Mouse (Mus musculus) myocyte (in vitro differentiated cells): ENCODE measurements around the gene Prrt4.

Experiments
- E2F4 ChIP-seq: IDR thresholded peaks from one replicate; pipeline ENCODE4 v1.6.1; 2011; ENCODE audit warnings: mild to moderate bottlenecking, control low read depth, moderate library complexity; ENCODE audit not compliant: insufficient read depth
- MAX ChIP-seq: IDR thresholded peaks from one replicate; pipeline ENCODE4 v1.6.1; 2011; ENCODE audit warnings: low read depth, mild to moderate bottlenecking, control low read depth
- MYOD1 ChIP-seq, 3 experiments: IDR thresholded peaks; one replicate each; pipeline ENCODE4 v1.6.1; 2011; ENCODE audit warnings: control low read depth in 2 of 3, low read depth in 2 of 3, mild to moderate bottlenecking in 2 of 3, moderate library complexity in 1 of 3; ENCODE audit not compliant: insufficient read length in 2 of 3, control insufficient read depth in 1 of 3
- MYOG ChIP-seq, 3 experiments: IDR thresholded peaks; one replicate each; pipeline ENCODE4 v1.6.1; 2011; ENCODE audit warnings: control low read depth in 2 of 3, low read depth in 2 of 3, mild to moderate bottlenecking in 2 of 3; ENCODE audit not compliant: insufficient read length in 2 of 3, control insufficient read depth in 1 of 3, insufficient read depth in 1 of 3
- POLR2A ChIP-seq: IDR thresholded peaks from one replicate; pipeline ENCODE4 v1.6.1; 2011; ENCODE audit warnings: low read depth, mild to moderate bottlenecking, control low read depth, moderate library complexity; ENCODE audit not compliant: insufficient read length
- POLR2AphosphoS2 ChIP-seq: IDR thresholded peaks from one replicate; pipeline ENCODE4 v1.6.1; 2011; ENCODE audit warnings: low read depth, control low read depth; ENCODE audit not compliant: insufficient read length
- REST ChIP-seq: IDR thresholded peaks from one replicate; pipeline ENCODE4 v1.6.1; 2011; ENCODE audit warnings: mild to moderate bottlenecking, control low read depth, moderate library complexity; ENCODE audit not compliant: insufficient read depth, insufficient read length
- SRF ChIP-seq: IDR thresholded peaks from one replicate; pipeline ENCODE4 v1.6.1; 2011; ENCODE audit warnings: low read depth; ENCODE audit not compliant: control insufficient read depth, insufficient read length
- TCF12 ChIP-seq: IDR thresholded peaks from one replicate; pipeline ENCODE4 v1.6.1; 2011; ENCODE audit warnings: mild to moderate bottlenecking, control low read depth; ENCODE audit not compliant: poor library complexity, insufficient read depth, severe bottlenecking
- TCF3 ChIP-seq: IDR thresholded peaks from one replicate; pipeline ENCODE4 v1.6.1; 2011; ENCODE audit warnings: low read depth, control low read depth; ENCODE audit not compliant: insufficient read length
- USF1 ChIP-seq: IDR thresholded peaks from one replicate; pipeline ENCODE4 v1.6.1; 2011; ENCODE audit warnings: low read depth, mild to moderate bottlenecking, control low read depth, moderate library complexity

GRCm38 (mm10) chr6:29146641-29147040 is 32.7 kb downstream of the Prrt4 start:
- no peak for TF ChIP-seq USF1
- no peak for TF ChIP-seq SRF
- no peak for TF ChIP-seq E2F4
- TF ChIP-seq POLR2A, result no peak
- no peak for TF ChIP-seq MAX
- TF ChIP-seq TCF12, result no peak
- no peak for TF ChIP-seq MYOD1 (IDR thresholded peaks at IDR 0.05; ENCODE audit: control insufficient read depth in 1 of 3, insufficient read length in 2 of 3, low read depth in 2 of 3)
- TF ChIP-seq POLR2AphosphoS2, result no peak
- TF ChIP-seq REST, result no peak
- no peak for TF ChIP-seq MYOG (IDR thresholded peaks at IDR 0.05; ENCODE audit: control insufficient read depth in 1 of 3, insufficient read depth in 1 of 3, insufficient read length in 2 of 3, low read depth in 2 of 3)
- no peak for TF ChIP-seq TCF3
